ENCODE assay signal across 8 mouse cellular contexts in the genomic region with DNA sequence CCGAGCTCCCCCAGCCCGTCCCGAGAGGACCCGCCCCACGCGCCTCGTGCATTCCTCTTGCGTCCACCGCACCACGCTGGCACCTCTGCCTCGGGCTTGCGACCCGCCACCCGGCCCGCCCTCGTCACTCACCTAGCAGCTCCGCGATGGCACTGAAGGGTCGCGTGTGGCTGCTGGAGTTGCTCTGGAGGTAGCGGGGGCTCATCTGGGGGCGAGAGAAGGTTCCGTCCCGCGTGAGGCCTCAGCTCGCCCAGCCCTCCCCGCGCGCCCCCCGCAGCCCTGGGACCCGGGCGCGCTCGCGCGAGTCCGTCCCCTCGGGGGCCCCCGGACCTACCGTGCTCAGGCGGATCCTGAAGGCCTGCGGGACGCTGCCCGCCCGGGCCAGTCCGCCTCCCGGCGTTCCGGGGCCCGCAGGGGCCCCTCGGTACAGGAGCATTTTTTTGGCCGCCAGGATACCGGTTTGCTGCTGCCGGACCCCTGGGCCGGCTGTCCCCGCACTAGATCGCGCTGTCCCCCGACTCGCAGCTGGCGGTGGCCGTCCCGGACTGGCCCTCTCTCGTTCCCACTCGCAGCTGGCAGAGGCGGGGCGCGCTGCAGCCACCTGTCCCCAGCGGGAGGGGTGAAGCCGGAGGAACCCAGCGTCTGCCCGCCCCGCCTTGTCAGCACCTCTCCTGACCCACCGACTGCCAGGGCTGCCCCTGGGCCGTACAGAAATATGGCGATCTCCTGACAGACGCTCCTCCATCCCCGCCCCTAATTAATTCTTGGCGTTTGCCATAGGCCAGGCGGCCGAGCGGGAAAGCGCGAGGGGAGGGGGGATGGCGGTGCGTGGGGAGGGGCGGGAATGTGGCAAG. TPM values are rescaled to one million over a fixed set of nuclear protein-coding genes. Genes with fewer than 3 reads are reported as not detected.
DNase-seq lines count a peak whose midpoint lies in the region; ATAC-seq and TF ChIP-seq lines count a peak whose summit lies in the region.

Gene Morc4, minus strand, starts transcription at position 740 of the 854 bp plus-strand sequence.

- H3K4me3 ChIP-seq in forebrain, embryonic 14.5 days (ENCODE audit: low read depth, low read length): peak within 1 kb of the TSS; percentile 46
- peak within 1 kb of the TSS; percentile 67 for H3K4me3 ChIP-seq in layer of hippocampus, adult 2 months

- H3K27me3 ChIP-seq in forebrain, embryonic 14.5 days (replicated peaks; ENCODE audit: control insufficient read depth, insufficient read depth, low read length): no peaks in the 10 kb centered on the region

- no peaks in the 10 kb centered on the region for H3K9me3 ChIP-seq in forebrain, embryonic 14.5 days (replicated peaks; ENCODE audit: control insufficient read depth, low read length)

- H3K36me3 ChIP-seq in forebrain, embryonic 14.5 days (ENCODE audit: control insufficient read depth, insufficient read depth, low read length): no peaks in the 10 kb centered on the region

- intact Hi-C loops in heart, postnatal 25 days (cut with DNase I): loop anchor here (10.0 kb wide), 1 partner anchor 124 kb away; the partner anchor contains the start of gene Rbm41

- no peak within 1 kb of the TSS for H3K27ac ChIP-seq in forebrain, embryonic 14.5 days (ENCODE audit: low read depth, low read length)
- peak within 1 kb of the TSS; percentile 51; the same call in 1 of the 2 replicates for H3K27ac ChIP-seq in layer of hippocampus, adult 2 months

- peak within 1 kb of the TSS; percentile 66 for H3K4me2 ChIP-seq in forebrain, embryonic 14.5 days (ENCODE audit: low read length)

- no peak for TF ChIP-seq CTCF in layer of hippocampus, adult 2 months (conservative IDR thresholded peaks at IDR 0.05)

- H3K9ac ChIP-seq in forebrain, embryonic 14.5 days (ENCODE audit: low read length): peak within 1 kb of the TSS; percentile 57

- H3K4me1 ChIP-seq in forebrain, embryonic 14.5 days (ENCODE audit: control insufficient read depth, insufficient read depth, low read length): no peaks in the 10 kb centered on the region

- WGBS in forebrain, embryonic 14.5 days: 43% methylated on average over 76 of the region's 87 CpGs

- DNase-seq in MN1 (ENCODE audit: low spot score): peak; percentile 23
- DNase-seq in forebrain, embryonic 14.5 days (ENCODE audit: low spot score): peak; percentile 74
- peak; percentile 40 for DNase-seq in heart, postnatal 25 days (ENCODE audit: low spot score)
- peak; percentile 12 to 21 for DNase-seq in layer of hippocampus, adult 2 months (ENCODE audit: low spot score in 2 of 2)
- DNase-seq in lung, adult 18-20 months: peak; percentile 55 to 73
- DNase-seq in ovary, postnatal 10 days (ENCODE audit: low spot score): peak; percentile 6
- no peak for DNase-seq in natural killer cell, adult 2 months (ENCODE audit: low spot score in 2 of 2)

- ATAC-seq in cerebellum, adult (ENCODE audit: insufficient number of reproducible peaks, low FRiP score, low TSS enrichment): peak; percentile 90
- ATAC-seq in forebrain, embryonic 14.5 days: peak; percentile 95

RNA-seq across cellular contexts. Expression of gene Morc4, which starts in this region (rescaled TPM):
- 2.0 and 3.1 TPM in 2 replicates for polyA plus RNA-seq in forebrain, embryonic 14.5 days (2014; fragmentation: Nextera tagmentation; extraction: Ambion mirVana)
- 1 to 10 TPM; 5.2 to 5.3 TPM for total RNA-seq in heart, postnatal 25 days (2021)
- total RNA-seq in layer of hippocampus, adult 2 months (2021): 1 to 10 TPM; 4.9 to 5.8 TPM

Comparison
In these comparisons a context has a peak if more than half of its experiments do, and no peak if none do; other contexts are left out.
1. DNase-seq: peak in MN1 (single experiment), forebrain, embryonic 14.5 days (single experiment), heart, postnatal 25 days (single experiment), layer of hippocampus, adult 2 months (2 of 2), lung, adult 18-20 months (2 of 2) and ovary, postnatal 10 days (single experiment); none in natural killer cell, adult 2 months (0 of 2).